Mouse (Mus musculus): ENCODE data around the gene Ranbp3l.
"Not testable (repeated sequence)": the region's sequence is repeated elsewhere in the genome, so short reads cannot be mapped to it uniquely, and the experiment has no call there.

The Ranbp3l gene

GRCm38 (mm10) chr15:8967573-8968228, at the start of gene Ranbp3l:
TSS of gene Ranbp3l (plus strand) at chr15:8967949.
- DNase-seq (ENCODE audit: low spot score) = no peak

DNA sequence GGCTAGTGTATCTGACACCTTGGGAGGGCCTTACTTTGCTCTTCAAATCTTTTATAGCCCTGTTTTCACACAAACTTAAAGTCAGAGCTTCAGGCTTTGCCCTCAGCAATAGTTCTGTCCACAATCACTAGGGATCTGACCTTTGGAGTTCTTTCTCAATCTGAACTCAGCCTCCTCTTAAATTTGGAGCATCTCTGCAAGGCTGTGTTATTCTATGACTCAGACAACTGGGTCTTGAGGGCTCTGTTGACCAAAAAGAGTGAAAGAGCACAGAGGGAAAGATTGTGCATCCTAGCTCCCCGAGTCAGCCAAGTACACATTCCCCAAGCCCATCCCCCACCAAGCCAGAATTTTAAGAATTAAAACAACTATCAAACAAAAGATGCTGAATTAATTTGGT, 37.7 kb upstream of the Ranbp3l start:
- DNase-seq (ENCODE audit: low spot score) = no peak

- DNase-seq (ENCODE audit: low spot score) = no peak
Observed at GRCm38 (mm10) chr15:8936911-8937310, 30.8 kb upstream of the Ranbp3l start.

- no peak for DNase-seq (ENCODE audit: low spot score)
Observed at GRCm38 (mm10) chr15:8940861-8941260, 26.9 kb upstream of the Ranbp3l start.

DNA sequence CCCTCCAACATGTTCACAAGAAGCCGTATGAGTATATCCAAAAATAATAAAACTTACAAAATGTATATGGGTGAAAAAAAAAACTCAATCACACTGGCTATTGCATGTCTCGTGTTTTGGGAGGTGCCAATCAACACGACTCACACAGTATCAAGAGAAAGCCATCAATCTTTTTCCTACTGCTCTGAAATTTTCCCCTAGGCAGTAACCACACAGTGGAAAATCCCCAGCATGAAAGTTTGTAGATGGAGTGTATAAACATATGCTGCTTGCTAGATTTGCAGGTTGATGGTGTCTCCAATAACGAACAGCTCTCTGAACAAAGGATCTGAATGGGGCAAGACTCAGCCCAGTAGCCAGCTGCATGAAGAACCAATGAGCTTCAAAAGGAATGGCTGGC, 16.9 kb upstream of the Ranbp3l start:
- DNase-seq (ENCODE audit: low spot score) = no peak

DNA sequence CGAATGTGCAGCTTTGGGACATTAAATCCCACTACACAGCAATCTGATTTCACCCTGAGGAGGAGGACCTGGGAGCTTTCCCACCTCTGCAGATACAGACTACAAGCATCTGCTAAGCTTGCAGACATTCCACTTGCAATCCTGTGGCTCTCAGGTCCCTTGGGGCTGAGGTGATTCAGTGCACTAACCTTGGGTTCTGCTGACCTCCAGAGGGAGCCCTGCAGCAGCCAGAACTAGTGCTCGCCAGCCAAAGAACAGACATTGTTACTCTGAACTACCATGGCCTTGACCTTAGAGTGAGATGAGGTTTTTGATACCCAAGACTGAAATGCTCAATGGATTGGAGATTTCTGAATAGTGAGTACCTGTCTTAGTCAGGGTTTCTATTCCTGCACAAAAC, 4.4 kb upstream of the Ranbp3l start:
- no peak for DNase-seq (ENCODE audit: low spot score)

DNA sequence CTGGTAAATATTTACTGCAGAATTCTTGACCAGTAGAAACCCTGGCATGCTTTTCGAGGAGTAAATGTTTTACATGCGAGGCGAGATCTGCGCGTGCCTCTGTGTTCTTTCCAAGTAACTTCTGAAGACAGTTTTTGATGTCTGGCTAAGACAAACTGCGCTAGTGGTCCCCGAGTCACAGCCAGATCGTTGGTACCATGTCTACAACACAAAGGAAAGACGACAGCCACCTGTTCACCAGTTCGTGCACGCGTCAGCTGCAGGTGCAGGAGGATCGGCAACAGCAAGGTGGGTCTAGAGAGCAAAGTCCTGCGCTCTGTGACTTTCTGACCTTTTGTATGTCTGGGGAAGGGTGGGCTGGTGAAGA, 463 bp downstream of the Ranbp3l start:
- DNase-seq (ENCODE audit: low spot score) = no peak

- DNase-seq (ENCODE audit: low spot score) = no peak
Observed at GRCm38 (mm10) chr15:8969061-8969635, 1.4 kb downstream of the Ranbp3l start.

- no peak for DNase-seq (ENCODE audit: low spot score)
Observed at GRCm38 (mm10) chr15:8991211-8991610, 23.5 kb downstream of the Ranbp3l start.

GRCm38 (mm10) chr15:8991859-8992838, 24.4 kb downstream of the Ranbp3l start:
- no peak for DNase-seq (ENCODE audit: low spot score)

GRCm38 (mm10) chr15:8994608-8995277, 27.0 kb downstream of the Ranbp3l start:
- no peak for DNase-seq (ENCODE audit: low spot score)

DNA sequence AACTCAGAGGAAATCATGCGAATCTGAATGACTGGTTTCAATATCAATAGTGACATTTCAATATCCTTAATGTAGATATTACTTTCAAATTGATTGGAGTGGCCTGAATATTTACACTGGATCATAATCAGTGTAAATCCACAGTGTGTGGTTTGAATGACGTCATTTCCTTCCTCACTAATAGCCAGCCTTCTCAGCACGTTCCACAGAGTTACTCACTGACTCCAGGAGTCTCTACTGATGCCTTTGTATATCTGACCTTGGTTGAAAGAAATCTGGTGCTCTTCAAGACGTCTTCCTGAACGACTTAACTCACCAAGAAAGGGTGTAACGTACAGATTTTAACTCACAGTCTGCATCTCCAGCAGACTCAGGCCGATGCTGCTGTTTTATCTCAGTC, 27.7 kb downstream of the Ranbp3l start:
- DNase-seq (ENCODE audit: low spot score) = no peak

DNA sequence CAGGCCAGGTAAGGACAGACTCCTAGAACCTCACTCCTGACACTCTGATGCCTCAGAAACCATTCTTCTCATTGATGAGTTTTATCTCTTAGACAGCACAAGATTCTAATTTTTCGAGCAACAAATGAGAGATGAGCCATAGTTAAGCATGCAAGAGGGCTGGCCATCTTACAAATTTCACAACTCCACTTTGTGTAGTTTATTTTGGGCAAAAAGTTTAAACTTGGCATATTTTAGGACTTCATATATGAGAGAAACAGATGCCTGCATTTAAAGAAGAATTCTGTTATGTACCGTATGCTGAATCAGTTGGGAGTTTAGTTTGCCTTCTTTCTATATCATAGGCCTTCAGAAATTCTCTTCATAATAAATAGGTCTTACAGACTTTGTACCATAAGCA, 35.0 kb downstream of the Ranbp3l start:
- DNase-seq (ENCODE audit: low spot score) = no peak

- no peak for DNase-seq (ENCODE audit: low spot score)
Observed at GRCm38 (mm10) chr15:9009196-9009595, 41.4 kb downstream of the Ranbp3l start.

DNA sequence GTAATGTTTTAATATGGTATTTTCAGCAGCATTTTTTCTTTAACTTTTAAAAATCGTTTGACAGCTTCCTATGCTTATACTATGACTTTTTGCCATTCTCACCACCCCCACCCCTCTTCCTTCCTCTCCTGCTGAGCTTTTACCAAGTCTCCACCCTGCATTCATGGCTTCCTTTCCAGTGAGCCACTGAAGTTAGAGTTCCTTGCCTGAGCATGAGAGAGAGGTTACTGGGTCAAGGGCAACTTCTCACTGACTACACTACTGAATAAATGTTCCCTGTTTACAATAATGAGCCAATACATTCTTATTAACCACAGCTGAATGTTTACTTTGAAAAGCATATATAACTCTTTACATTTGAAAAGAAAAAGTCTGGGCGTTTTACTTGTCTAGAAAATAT, 46.8 kb downstream of the Ranbp3l start:
- no peak for DNase-seq (ENCODE audit: low spot score)

GRCm38 (mm10) chr15:9015496-9015895, 47.7 kb downstream of the Ranbp3l start:
- DNase-seq (ENCODE audit: low spot score) = not testable (repeated sequence)

GRCm38 (mm10) chr15:9055704-9056103, 88.0 kb downstream of the Ranbp3l start:
- no peak for DNase-seq (ENCODE audit: low spot score)

DNA sequence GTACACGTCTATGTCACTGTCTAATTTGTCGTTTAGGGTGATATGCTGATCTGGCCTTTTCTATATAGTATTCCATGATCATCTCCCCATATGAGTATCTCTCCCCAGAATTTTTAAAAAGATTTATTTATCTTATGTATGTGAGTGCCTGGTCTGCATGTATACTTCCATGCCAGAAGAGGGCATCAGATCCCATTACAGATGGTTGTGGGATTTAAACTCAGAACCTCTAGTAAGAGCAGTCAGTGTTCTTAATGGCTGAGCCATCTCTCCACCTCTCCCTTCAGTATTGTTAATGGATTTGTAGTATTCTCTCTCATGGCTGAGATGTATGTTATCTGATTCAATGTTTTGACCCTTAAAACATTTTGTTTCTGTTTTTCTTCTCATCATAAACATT, 92.1 kb downstream of the Ranbp3l start:
- DNase-seq (ENCODE audit: low spot score) = no peak

DNA sequence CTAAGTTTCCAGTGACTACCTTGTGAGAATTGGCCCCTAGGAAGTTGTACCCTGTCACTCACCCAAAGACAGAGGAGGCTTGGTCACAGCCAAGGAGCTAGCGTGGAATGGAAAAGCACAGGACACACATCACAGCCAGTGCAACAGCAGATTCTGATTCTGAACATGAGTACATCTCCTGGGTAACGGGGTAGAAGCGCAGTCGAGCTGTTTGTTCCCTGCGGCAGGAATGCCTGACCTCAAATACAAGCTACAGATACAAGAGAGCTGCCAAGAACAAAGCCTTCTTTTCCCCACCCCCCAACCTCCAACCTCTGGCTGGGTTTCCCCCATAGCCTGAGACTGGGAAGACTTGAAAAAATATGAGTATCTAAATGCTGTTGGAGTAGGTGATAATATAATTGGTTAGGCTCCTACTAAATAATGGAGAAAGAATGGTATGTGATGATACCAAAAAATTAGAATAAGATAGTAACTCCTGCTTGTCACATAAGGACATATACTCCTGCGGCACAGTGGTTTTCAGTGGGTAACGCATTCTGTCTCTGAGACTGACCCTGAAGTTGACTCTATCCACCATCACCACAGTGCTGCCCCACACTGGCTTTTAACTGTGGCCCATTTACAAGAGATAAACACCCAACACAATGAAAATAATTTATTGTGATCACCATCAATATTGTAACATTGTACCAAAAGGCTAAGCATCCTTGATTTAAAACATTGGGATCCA, 93.6 kb downstream of the Ranbp3l start:
- DNase-seq (ENCODE audit: low spot score) = no peak

DNA sequence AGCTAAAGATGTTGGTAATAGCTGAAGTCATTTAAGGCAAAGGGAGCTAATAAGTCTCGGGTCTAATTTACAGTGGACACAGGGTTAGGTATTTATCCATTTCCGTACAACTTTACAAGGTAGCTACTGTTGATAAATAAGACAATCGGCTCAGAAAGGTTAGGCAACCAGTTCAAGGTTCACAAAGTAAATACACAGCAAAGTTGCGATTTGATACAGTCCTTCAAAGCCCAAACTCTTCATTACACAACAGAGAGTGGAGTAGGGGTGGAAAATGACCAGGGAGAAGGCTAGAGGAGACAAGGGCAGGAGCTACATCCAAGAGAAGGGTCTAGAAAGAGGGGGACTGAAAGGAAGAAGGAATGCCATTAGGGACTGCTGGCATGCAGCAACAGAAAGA, 101.1 kb downstream of the Ranbp3l start:
- DNase-seq (ENCODE audit: low spot score) = no peak

DNA sequence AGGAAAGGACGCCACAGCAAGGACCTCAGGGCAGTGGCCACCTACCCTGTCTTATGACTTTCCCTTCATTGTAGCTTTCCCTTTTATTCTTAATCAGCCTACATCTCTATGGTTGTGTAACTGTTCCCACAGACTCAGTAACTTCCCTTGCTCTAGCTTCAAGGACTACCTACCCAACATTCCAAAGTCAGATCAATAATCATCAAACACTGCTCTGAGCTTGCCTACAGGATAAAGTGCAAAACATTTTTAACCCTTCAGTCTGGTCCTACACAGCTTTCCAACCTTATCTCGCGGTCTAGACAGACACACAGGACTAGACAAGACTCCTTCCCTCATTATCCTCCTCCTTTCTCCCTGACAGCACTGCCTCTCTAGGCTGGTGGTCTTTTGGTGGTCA, 102.6 kb downstream of the Ranbp3l start:
- DNase-seq (ENCODE audit: low spot score) = no peak
